Mouse (Mus musculus) embryonic fibroblast, embryonic 13.5 days (primary cell): ENCODE measurements at regions not wholly inside any gene's neighbourhood (a gene's known extent, or its start where the extent isn't known, plus 50 kb on each side); places are given as distances from the start of the nearest gene placed in this dataset.

Source experiments
- CTCF ChIP-seq: IDR thresholded peaks from 2 replicates; pipeline ENCODE4 v1.5.1; 2011; ENCODE audit warnings: mild to moderate bottlenecking, control low read depth, low read length, moderate library complexity, borderline replicate concordance; ENCODE audit not compliant: insufficient read depth
- POLR2A ChIP-seq: IDR thresholded peaks from 2 replicates; pipeline ENCODE4 v1.6.1; 2011; ENCODE audit warnings: low read depth, mild to moderate bottlenecking, control low read depth, low read length, moderate library complexity

DNA sequence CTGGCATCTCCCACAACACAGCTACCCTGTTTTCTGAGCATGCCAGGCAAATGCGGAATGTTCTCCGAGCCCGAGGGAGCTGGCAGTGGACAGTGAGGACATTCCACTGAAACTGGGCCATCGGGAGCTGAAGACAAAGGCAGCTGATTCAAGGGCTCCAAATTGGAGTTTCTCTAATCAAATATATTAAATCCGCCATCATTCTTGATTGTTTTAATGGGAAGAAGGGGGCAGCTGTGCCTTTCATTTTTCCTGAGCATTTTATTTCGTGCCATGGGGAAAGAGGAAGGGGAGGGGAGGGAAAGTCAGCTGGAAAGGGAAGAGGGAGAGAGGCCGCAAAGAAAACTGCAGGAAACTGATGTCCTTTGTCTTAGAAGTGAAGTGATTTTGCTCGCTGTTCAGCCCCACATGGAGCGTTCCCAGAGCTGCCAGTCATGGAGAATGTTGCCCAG lies 373.9 kb downstream of the Cog6 start:
- TF ChIP-seq CTCF (no peak), POLR2A (no peak)
